Mouse (Mus musculus) myocyte (in vitro differentiated cells): ENCODE results near the gene Gramd1a.

ENCODE experiments used
- CEBPB ChIP-seq: IDR thresholded peaks from 2 replicates; pipeline ENCODE4 v1.6.1; 2011; ENCODE audit warnings: mild to moderate bottlenecking, moderate library complexity; ENCODE audit not compliant: poor library complexity, insufficient read depth, severe bottlenecking
- E2F4 ChIP-seq: IDR thresholded peaks from one replicate; pipeline ENCODE4 v1.6.1; 2011; ENCODE audit warnings: mild to moderate bottlenecking, control low read depth, moderate library complexity; ENCODE audit not compliant: insufficient read depth
- MAX ChIP-seq: IDR thresholded peaks from one replicate; pipeline ENCODE4 v1.6.1; 2011; ENCODE audit warnings: low read depth, mild to moderate bottlenecking, control low read depth
- POLR2A ChIP-seq: IDR thresholded peaks from one replicate; pipeline ENCODE4 v1.6.1; 2011; ENCODE audit warnings: low read depth, mild to moderate bottlenecking, control low read depth, moderate library complexity; ENCODE audit not compliant: insufficient read length
- TCF12 ChIP-seq: IDR thresholded peaks from one replicate; pipeline ENCODE4 v1.6.1; 2011; ENCODE audit warnings: mild to moderate bottlenecking, control low read depth; ENCODE audit not compliant: poor library complexity, insufficient read depth, severe bottlenecking
- TCF3 ChIP-seq: IDR thresholded peaks from one replicate; pipeline ENCODE4 v1.6.1; 2011; ENCODE audit warnings: low read depth, control low read depth; ENCODE audit not compliant: insufficient read length
- USF1 ChIP-seq: IDR thresholded peaks from one replicate; pipeline ENCODE4 v1.6.1; 2011; ENCODE audit warnings: low read depth, mild to moderate bottlenecking, control low read depth, moderate library complexity

- TF ChIP-seq POLR2A: no peak
- TF ChIP-seq E2F4: no peak
- TF ChIP-seq USF1: no peak
- no peak for TF ChIP-seq MAX
- TF ChIP-seq TCF3: no peak
- no peak for TF ChIP-seq TCF12
- TF ChIP-seq CEBPB: no peak
Observed at GRCm38 (mm10) chr7:31110861-31111385, 44.8 kb downstream of the Gramd1a start.
